Mouse (Mus musculus) kidney, adult 2 months (tissue): ENCODE results near the gene Dis3l2. TPM values are rescaled to one million over a fixed set of nuclear protein-coding genes. Genes with fewer than 3 reads are reported as not detected.
A peak's percentile ranks its signal among the peaks of the same experiment; 100 is the strongest.

Experiments
- DNase-seq: peaks from one replicate; pipeline ENCODE4 v3.0.0; 2021
- H3K27ac ChIP-seq: fragments of 200-500 bp; 2 replicates; pipeline ENCODE4 v1.5.1; 2012; ENCODE audit warnings: low read depth, low read length, control low read depth, inconsistent platforms; ENCODE audit not compliant: insufficient read depth
- H3K27me3 ChIP-seq: fragments of 200-500 bp; replicated peaks from 2 replicates; pipeline ENCODE4 v1.6.1; 2012; ENCODE audit warnings: mild to moderate bottlenecking, moderate library complexity, low read length, inconsistent platforms; ENCODE audit not compliant: control insufficient read depth, insufficient read depth
- H3K36me3 ChIP-seq: fragments of 200-500 bp; 2 replicates; pipeline ENCODE4 v1.6.1; 2012; ENCODE audit warnings: mild to moderate bottlenecking, moderate library complexity, low read length, inconsistent platforms; ENCODE audit not compliant: control insufficient read depth, insufficient read depth
- H3K4me1 ChIP-seq: fragments of 200-500 bp; 2 replicates; pipeline ENCODE4 v1.6.1; 2011; ENCODE audit warnings: low read length; ENCODE audit not compliant: control insufficient read depth, insufficient read depth
- H3K4me3 ChIP-seq: fragments of 200-500 bp; 2 replicates; pipeline ENCODE4 v1.5.1; 2011; ENCODE audit warnings: mild to moderate bottlenecking, low read depth, low read length, control low read depth; ENCODE audit not compliant: insufficient read depth
- CTCF ChIP-seq: fragments of 200-500 bp; conservative IDR thresholded peaks from 2 replicates; pipeline ENCODE4 v1.5.1; 2011; ENCODE audit warnings: low read depth, mild to moderate bottlenecking, control low read depth, low read length, moderate library complexity, mixed read lengths; ENCODE audit not compliant: insufficient read depth, insufficient read length
- POLR2A ChIP-seq: fragments of 200-500 bp; IDR thresholded peaks from one replicate; pipeline ENCODE4 v1.6.1; 2011; ENCODE audit warnings: low read depth, low read length, control low read depth
- WGBS: fragments of 180-500 bp; shearing (Covaris S2); methylation state at CpG from one replicate; pipeline ENCODE4 v1.1.7; 2018; 5-methylcytosine and 5-hydroxymethylcytosine counted together
- polyA plus RNA-seq: library from polyadenylated mRNA; depleted of rRNA; stranded (reverse); fragments of >200 nt; gene quantifications from 2 replicates; pipeline ENCODE4 v1.2.3, GENCODE M21; 2012; rRNA removed

Dis3l2 gene
- 15.7 and 17.2 TPM in 2 replicates for polyA plus RNA-seq

- peak within 1 kb of the TSS; percentile 65 for H3K4me3 ChIP-seq
- peak; percentile 93 for DNase-seq
- peaks cover 4% of the 10 kb centered on the region; the same call in 1 of the 2 replicates for H3K4me1 ChIP-seq
- no peaks in the 10 kb centered on the region for H3K36me3 ChIP-seq
- peak within 1 kb of the TSS; percentile 80 for H3K27ac ChIP-seq
- no peak for TF ChIP-seq POLR2A
- TF ChIP-seq CTCF = no peak
- no peaks in the 10 kb centered on the region for H3K27me3 ChIP-seq
- 2% methylated on average over 53 of the region's 54 CpGs for WGBS
These were observed at the start of gene Dis3l2 for GRCm38 (mm10) chr1:86703300-86703964. Gene Dis3l2 (plus strand): TSS chr1:86703808.

DNA sequence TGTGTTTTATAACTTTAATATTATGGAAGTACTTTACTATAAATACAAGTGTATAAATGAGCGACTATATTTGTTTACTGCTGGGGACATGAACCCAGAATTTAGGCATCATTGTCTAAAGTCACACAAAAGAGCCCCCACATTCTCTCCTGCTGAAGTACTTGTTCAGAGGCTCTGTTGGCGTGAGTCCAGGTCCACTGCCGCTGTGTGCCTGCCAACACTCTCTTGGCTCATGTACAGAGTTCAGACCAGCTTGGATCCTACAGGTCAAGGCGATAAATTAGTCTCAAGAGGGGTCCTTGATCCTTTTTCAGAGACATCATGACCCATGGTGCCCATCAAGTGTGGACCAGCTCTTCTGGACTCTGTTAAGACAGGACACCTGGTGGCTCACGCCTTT is 46.5 kb upstream of the Dis3l2 start:
- H3K27ac ChIP-seq = no peak overlapping the region
- no peak overlapping the region for H3K4me3 ChIP-seq
- no peaks in the 10 kb centered on the region for H3K27me3 ChIP-seq
- H3K36me3 ChIP-seq = no peaks in the 10 kb centered on the region
- 68% methylated on average over 5 of the region's 5 CpGs for WGBS
- peak; percentile 61 for DNase-seq
- TF ChIP-seq CTCF = no peak
- TF ChIP-seq POLR2A = no peak
- H3K4me1 ChIP-seq = no peaks in the 10 kb centered on the region

DNA sequence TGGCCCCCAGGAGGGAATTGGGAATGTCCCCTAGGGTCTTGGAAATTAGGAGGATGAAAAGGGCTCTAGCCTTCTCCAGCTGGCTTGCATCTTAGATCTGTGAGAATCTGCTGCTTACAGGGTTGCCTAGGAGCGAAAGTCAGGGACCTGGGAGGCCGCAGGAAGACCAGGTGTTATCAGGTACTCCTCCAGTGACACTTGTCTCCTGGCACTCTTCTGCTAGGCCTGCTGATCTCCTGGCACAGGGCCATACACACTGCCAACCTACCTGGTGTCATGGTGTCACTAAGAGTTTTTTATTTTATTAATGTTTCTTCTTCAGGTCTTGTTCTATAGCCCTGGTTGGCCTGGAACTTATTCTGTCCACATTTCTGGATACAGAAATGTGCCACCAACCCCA is 38.5 kb upstream of the Dis3l2 start:
- WGBS = 91% methylated on average over 2 of the region's 2 CpGs
- no peaks in the 10 kb centered on the region for H3K36me3 ChIP-seq

GRCm38 (mm10) chr1:86669552-86670273 is 33.9 kb upstream of the Dis3l2 start:
- WGBS = 1% methylated on average over 44 of the region's 44 CpGs
- H3K27ac ChIP-seq = no peak overlapping the region
- no peak for TF ChIP-seq POLR2A
- TF ChIP-seq CTCF = peak; percentile 90
- H3K4me1 ChIP-seq = 0 out of 2 replicates have a peak, but pooled peaks cover 3% of the 10 kb centered on the region
- H3K27me3 ChIP-seq = no peaks in the 10 kb centered on the region
- peak overlapping the region; percentile 47 for H3K4me3 ChIP-seq
- DNase-seq = peak; percentile 78
- H3K36me3 ChIP-seq = no peaks in the 10 kb centered on the region

More for the DNA sequence above, 38.5 kb upstream of the Dis3l2 start:
- H3K27me3 ChIP-seq = no peaks in the 10 kb centered on the region
- TF ChIP-seq CTCF = no peak
- TF ChIP-seq POLR2A = no peak
- no peak overlapping the region for H3K27ac ChIP-seq
- DNase-seq = no peak
- H3K4me3 ChIP-seq = no peak overlapping the region
- 0 out of 2 replicates have a peak, but pooled peaks cover 3% of the 10 kb centered on the region for H3K4me1 ChIP-seq

DNA sequence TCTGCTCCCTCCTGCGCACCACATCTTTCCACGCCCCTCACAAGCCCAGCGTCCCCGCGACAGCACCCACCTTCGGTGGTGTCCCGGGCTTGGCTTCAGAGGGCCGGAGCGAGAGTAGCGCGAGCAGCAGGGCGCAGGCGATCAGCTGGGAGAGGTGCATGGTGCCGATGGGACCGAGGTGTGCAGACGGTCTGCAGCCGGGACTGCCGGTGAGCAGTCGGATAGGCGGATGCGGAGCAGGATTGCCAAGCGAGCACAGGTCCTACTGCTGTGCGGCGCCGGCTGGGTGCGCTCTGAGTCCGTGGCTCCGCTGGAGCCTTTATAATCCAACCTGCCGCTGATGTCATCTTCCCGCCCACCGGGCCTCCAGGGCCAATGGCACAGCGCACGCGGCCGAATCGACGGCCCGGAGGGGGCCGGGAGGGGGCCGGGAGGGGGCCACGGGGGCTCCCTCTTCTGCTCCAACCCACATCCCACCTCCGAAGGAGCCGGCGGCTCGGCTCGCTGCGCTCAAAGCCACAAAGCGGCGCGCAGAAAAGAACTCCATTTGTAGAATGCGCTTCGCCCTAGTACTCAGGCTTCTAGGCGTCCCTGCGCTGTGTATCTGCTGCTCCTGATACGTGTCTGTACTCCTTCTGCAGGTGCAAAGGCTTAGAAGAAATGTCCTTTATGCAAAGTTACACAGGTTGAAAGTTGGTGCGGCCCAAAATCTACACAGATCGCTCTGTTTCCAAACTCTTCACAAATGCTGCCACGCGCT is 33.1 kb upstream of the Dis3l2 start, which contains the start of gene Nppc:
TSS of gene Nppc (minus strand) at position 293 of the 760 bp plus-strand sequence.
- Histone ChIP-seq H3K36me3 (no peaks in the 10 kb centered on the region), H3K4me3 (peak within 1 kb of the TSS; percentile 47), H3K4me1 (0 out of 2 replicates have a peak, but pooled peaks cover 3% of the 10 kb centered on the region), H3K27ac (no peak within 1 kb of the TSS), H3K27me3 (no peaks in the 10 kb centered on the region)
- WGBS = 5% methylated on average over 59 of the region's 59 CpGs
- TF ChIP-seq POLR2A = no peak
- TF ChIP-seq CTCF = peak; percentile 57
- peak; percentile 78 for DNase-seq

GRCm38 (mm10) chr1:86674385-86674784 is 29.2 kb upstream of the Dis3l2 start:
- WGBS = 57% methylated on average over 9 of the region's 9 CpGs
- Histone ChIP-seq H3K4me3 (no peak overlapping the region), H3K27me3 (no peaks in the 10 kb centered on the region), H3K36me3 (no peaks in the 10 kb centered on the region), H3K4me1 (0 out of 2 replicates have a peak, but pooled peaks cover 3% of the 10 kb centered on the region), H3K27ac (no peak overlapping the region)
- DNase-seq = no peak
- TF ChIP-seq POLR2A (no peak), CTCF (no peak)
